Mouse (Mus musculus): ENCODE results near the gene Myo1h. TPM values are rescaled to one million over a fixed set of nuclear protein-coding genes. Genes with fewer than 3 reads are reported as not detected.

The Myo1h gene
- polyA plus RNA-seq, 2 experiments: 1.6 to 2.2 TPM

GRCm38 (mm10) chr5:114412361-114412998 lies 123.5 kb downstream of the Myo1h start:
- ATAC-seq (ENCODE audit: low FRiP score, low read depth) (no peak), DNase-seq (ENCODE audit: low spot score) (no peak)
- Histone ChIP-seq H3K4me3 (replicated peaks; ENCODE audit: low read length) (no peak overlapping the region), H3K36me3 (ENCODE audit: control insufficient read depth, insufficient read depth, low read length) (peaks cover 98% of the 10 kb centered on the region), H3K9me3 (ENCODE audit: control insufficient read depth, low read length) (no peaks in the 10 kb centered on the region), H3K4me1 (ENCODE audit: control insufficient read depth, insufficient read depth, low read length) (no peaks in the 10 kb centered on the region), H3K27ac (replicated peaks; ENCODE audit: low read depth, low read length) (no peak overlapping the region), H3K4me2 (replicated peaks; ENCODE audit: low read depth, low read length, severe bottlenecking) (no peak overlapping the region), H3K9ac (ENCODE audit: low read depth, low read length, severe bottlenecking) (no peak overlapping the region), H3K27me3 (ENCODE audit: control insufficient read depth, insufficient read depth, low read length) (no peaks in the 10 kb centered on the region)
- 66% methylated on average over 23 of the region's 23 CpGs for WGBS
- TF ChIP-seq POLR2A (IDR thresholded peaks at IDR 0.05; ENCODE audit: borderline replicate concordance, extremely low read depth, insufficient read depth, insufficient read length): no peak

GRCm38 (mm10) chr5:114413067-114413735 lies 124.2 kb downstream of the Myo1h start:
- Histone ChIP-seq H3K4me2 (replicated peaks; ENCODE audit: low read depth, low read length, severe bottlenecking) (no peak overlapping the region), H3K36me3 (ENCODE audit: control insufficient read depth, insufficient read depth, low read length) (peaks cover 98% of the 10 kb centered on the region)
- 78% methylated on average over 16 of the region's 16 CpGs for WGBS

More at GRCm38 (mm10) chr5:114413067-114413735, 124.2 kb downstream of the Myo1h start:
- Histone ChIP-seq H3K4me3 (replicated peaks; ENCODE audit: low read length) (no peak overlapping the region), H3K27me3 (ENCODE audit: control insufficient read depth, insufficient read depth, low read length) (no peaks in the 10 kb centered on the region), H3K4me1 (ENCODE audit: control insufficient read depth, insufficient read depth, low read length) (no peaks in the 10 kb centered on the region), H3K9ac (ENCODE audit: low read depth, low read length, severe bottlenecking) (no peak overlapping the region), H3K27ac (replicated peaks; ENCODE audit: low read depth, low read length) (no peak overlapping the region), H3K9me3 (ENCODE audit: control insufficient read depth, low read length) (no peaks in the 10 kb centered on the region)
- ATAC-seq (ENCODE audit: low FRiP score, low read depth) (no peak), DNase-seq (ENCODE audit: low spot score) (no peak)
- no peak for TF ChIP-seq POLR2A (IDR thresholded peaks at IDR 0.05; ENCODE audit: borderline replicate concordance, extremely low read depth, insufficient read depth, insufficient read length)

Small RNA genes lying within 50 kb of the gene (microRNA-seq; reads per million reads assigned to microRNA genes)
- gene Mir7027: not detected

Other genes with a start within 250 kb of the Myo1h start
- 29.0 and 35.3 TPM in 2 replicates for gene Usp30, start 223.7 kb upstream of the Myo1h start, polyA plus RNA-seq (2012; rRNA removed)
- gene Usp30, start 223.7 kb upstream of the Myo1h start, polyA plus RNA-seq (2014; fragmentation: Nextera tagmentation; extraction: Ambion mirVana): 11.4 and 13.4 TPM in 2 replicates
- gene Svop, start 197.6 kb upstream of the Myo1h start, polyA plus RNA-seq (2012; rRNA removed): 0.10 and 0.21 TPM in 2 replicates
- gene Svop, start 197.6 kb upstream of the Myo1h start, polyA plus RNA-seq (2014; fragmentation: Nextera tagmentation; extraction: Ambion mirVana): 0.11 TPM in 1 of 2 replicates, not detected in the other
- gene Alkbh2, start 160.9 kb upstream of the Myo1h start, polyA plus RNA-seq (2012; rRNA removed): 15.5 and 18.9 TPM in 2 replicates
- gene Alkbh2, start 160.9 kb upstream of the Myo1h start, polyA plus RNA-seq (2014; fragmentation: Nextera tagmentation; extraction: Ambion mirVana): 10.9 and 11.5 TPM in 2 replicates
- gene Ung, start 158.8 kb upstream of the Myo1h start, polyA plus RNA-seq (2012; rRNA removed): 31.4 and 34.0 TPM in 2 replicates
- 23.7 and 26.0 TPM in 2 replicates for gene Ung, start 158.8 kb upstream of the Myo1h start, polyA plus RNA-seq (2014; fragmentation: Nextera tagmentation; extraction: Ambion mirVana)
- 4.9 and 6.0 TPM in 2 replicates for gene Acacb, start 142.6 kb upstream of the Myo1h start, polyA plus RNA-seq (2012; rRNA removed)
- 2.7 and 3.7 TPM in 2 replicates for gene Acacb, start 142.6 kb upstream of the Myo1h start, polyA plus RNA-seq (2014; fragmentation: Nextera tagmentation; extraction: Ambion mirVana)
- gene Foxn4, start 15.4 kb upstream of the Myo1h start, polyA plus RNA-seq (2012; rRNA removed): 0.09 and 0.13 TPM in 2 replicates
- not detected in 2 replicates for gene Foxn4, start 15.4 kb upstream of the Myo1h start, polyA plus RNA-seq (2014; fragmentation: Nextera tagmentation; extraction: Ambion mirVana)
- 89.4 and 93.1 TPM in 2 replicates for gene Kctd10, start 91.3 kb downstream of the Myo1h start, polyA plus RNA-seq (2012; rRNA removed)
- 103 and 105 TPM in 2 replicates for gene Kctd10, start 91.3 kb downstream of the Myo1h start, polyA plus RNA-seq (2014; fragmentation: Nextera tagmentation; extraction: Ambion mirVana)
- 57.6 and 78.4 TPM in 2 replicates for gene Ube3b, start 91.4 kb downstream of the Myo1h start, polyA plus RNA-seq (2012; rRNA removed)
- 51.2 and 56.4 TPM in 2 replicates for gene Ube3b, start 91.4 kb downstream of the Myo1h start, polyA plus RNA-seq (2014; fragmentation: Nextera tagmentation; extraction: Ambion mirVana)
- gene Mmab, start 154.9 kb downstream of the Myo1h start, polyA plus RNA-seq (2012; rRNA removed): 41.3 and 41.6 TPM in 2 replicates
- gene Mmab, start 154.9 kb downstream of the Myo1h start, polyA plus RNA-seq (2014; fragmentation: Nextera tagmentation; extraction: Ambion mirVana): 29.4 and 30.4 TPM in 2 replicates
- 48.8 and 59.1 TPM in 2 replicates for gene Mvk, start 155.1 kb downstream of the Myo1h start, polyA plus RNA-seq (2012; rRNA removed)
- 55.2 and 57.0 TPM in 2 replicates for gene Mvk, start 155.1 kb downstream of the Myo1h start, polyA plus RNA-seq (2014; fragmentation: Nextera tagmentation; extraction: Ambion mirVana)

All from limb, embryonic 14.5 days (tissue).